Comparison of ENCODE assay signal across 12 mouse cellular contexts in the genomic region with DNA sequence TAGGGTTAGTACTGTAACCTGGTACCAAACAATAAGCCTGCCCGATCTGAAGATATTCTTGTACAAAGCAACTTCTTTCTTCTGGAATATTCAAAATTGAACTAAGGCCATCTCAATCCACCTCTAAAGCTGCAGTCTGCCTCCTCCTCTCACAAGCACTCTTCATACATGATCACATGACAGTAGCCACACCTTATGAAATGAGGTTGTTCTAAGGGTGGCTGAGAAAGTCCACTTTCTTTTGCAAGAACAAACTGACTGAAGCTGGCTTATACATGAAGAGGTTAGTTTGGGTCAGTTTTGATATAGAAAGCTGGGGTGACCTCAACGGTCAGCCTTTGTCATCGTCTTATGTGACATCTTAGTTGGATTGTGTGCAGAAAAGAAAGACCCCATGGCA. TPM values are rescaled to one million over a fixed set of nuclear protein-coding genes. Genes with fewer than 3 reads are reported as not detected.
"Had no signal": no experiment of that assay in that cellular context is flagged by ENCODE, and none has a peak within 500 bp of the region (broad histone marks: within the 10 kb centered on the region; RNA-seq: fewer than 3 reads in every experiment).

No protein-coding gene starts in this region.

RNA-seq across cellular contexts. Expression of gene Gm7168, which starts 14.1 kb away (rescaled TPM):
- polyA plus RNA-seq: neural tube, embryonic 13.5 days; neural tube, embryonic 14.5 days; neural tube, embryonic 15.5 days; spleen, adult 2 months; stomach, embryonic 14.5 days; stomach, embryonic 15.5 days; stomach, embryonic 16.5 days; stomach, postnatal 0 days; thymus, adult 2 months; thymus, postnatal 0 days; urinary bladder, adult 2 months had no signal

RNA-seq across cellular contexts. Expression of gene Gm7356, which starts 41.3 kb away (rescaled TPM):
- polyA plus RNA-seq: neural tube, embryonic 13.5 days; neural tube, embryonic 14.5 days; neural tube, embryonic 15.5 days; small intestine, adult 2 months; spleen, adult 2 months; stomach, embryonic 14.5 days; stomach, embryonic 15.5 days; stomach, embryonic 16.5 days; stomach, postnatal 0 days; thymus, adult 2 months; thymus, postnatal 0 days; urinary bladder, adult 2 months had no signal
